Mouse (Mus musculus) intestine, postnatal 0 days (tissue): ENCODE data around the gene Fyb. TPM values are rescaled to one million over a fixed set of nuclear protein-coding genes. Genes with fewer than 3 reads are reported as not detected.

Experiments used
- ATAC-seq: fragments of 200-750 bp; cut with Nextera tagmentation; 2 replicates; pipeline ENCODE4 v1.8.0; 2017; ENCODE audit warnings: mild to moderate bottlenecking, moderate TSS enrichment, moderate library complexity
- H3K27ac ChIP-seq: fragments of 300-500 bp; sonication (generic); 2 replicates; pipeline ENCODE4 v1.5.1; 2014; ENCODE audit warnings: mild to moderate bottlenecking, low read depth, low read length, moderate library complexity
- H3K27me3 ChIP-seq: fragments of 300-500 bp; sonication (generic); replicated peaks from 2 replicates; pipeline ENCODE4 v1.6.1; 2014; ENCODE audit warnings: low read length, mixed read lengths; ENCODE audit not compliant: control insufficient read depth, insufficient read depth
- H3K36me3 ChIP-seq: fragments of 300-500 bp; sonication (generic); 2 replicates; pipeline ENCODE4 v1.6.1; 2014; ENCODE audit warnings: mild to moderate bottlenecking, moderate library complexity; ENCODE audit not compliant: control insufficient read depth, insufficient read depth
- H3K4me1 ChIP-seq: fragments of 300-500 bp; sonication (generic); replicated peaks from 2 replicates; pipeline ENCODE4 v1.6.1; 2014; ENCODE audit warnings: antibody characterized with exemption, low read length, mixed read lengths; ENCODE audit not compliant: control insufficient read depth, insufficient read depth
- H3K4me2 ChIP-seq: fragments of 300-500 bp; sonication (generic); replicated peaks from 2 replicates; pipeline ENCODE4 v1.6.1; 2014; ENCODE audit warnings: low read depth, mild to moderate bottlenecking, moderate library complexity
- H3K4me3 ChIP-seq: fragments of 300-500 bp; sonication (generic); 2 replicates; pipeline ENCODE4 v1.5.1; 2014; ENCODE audit warnings: low read depth, low read length
- H3K9ac ChIP-seq: fragments of 300-500 bp; sonication (generic); 2 replicates; pipeline ENCODE4 v1.6.1; 2014; ENCODE audit warnings: mild to moderate bottlenecking, low read depth, low read length
- H3K9me3 ChIP-seq: fragments of 300-500 bp; sonication (generic); 2 replicates; pipeline ENCODE4 v1.6.1; 2016; ENCODE audit warnings: mixed run types; ENCODE audit not compliant: control insufficient read depth
- CTCF ChIP-seq: sonication (generic); IDR thresholded peaks from 2 replicates; pipeline ENCODE4 v1.5.1; 2016; ENCODE audit warnings: low read depth, mild to moderate bottlenecking, control low read depth, antibody characterized with exemption, moderate library complexity
- WGBS: fragments of 180-500 bp; shearing (Covaris S2); extraction: QIAGEN DNeasy Blood & Tissue Kit; methylation state at CpG from one replicate; pipeline ENCODE4 v1.1.7; 2014; 5-methylcytosine and 5-hydroxymethylcytosine counted together
- polyA plus RNA-seq: library from polyadenylated mRNA; unstranded; fragments of >200 nt; fragmentation: Nextera tagmentation; extraction: Ambion mirVana; gene quantifications from 2 replicates; pipeline ENCODE4 v1.2.1, GENCODE M21; 2015

The Fyb gene
- polyA plus RNA-seq, 1 experiment from 2014 or later = 5.4 TPM

- Histone ChIP-seq H3K27me3 (no peaks in the 10 kb centered on the region; the same call in 1 of the 2 replicates), H3K27ac (peak within 1 kb of the TSS; percentile 93), H3K9me3 (no peaks in the 10 kb centered on the region), H3K4me2 (peak within 1 kb of the TSS; percentile 91), H3K4me1 (no peaks in the 10 kb centered on the region), H3K4me3 (peak within 1 kb of the TSS; percentile 95), H3K36me3 (no peaks in the 10 kb centered on the region), H3K9ac (peak within 1 kb of the TSS; percentile 99)
- WGBS = 1% methylated on average over 61 of the region's 82 CpGs
- peak; percentile 87 for ATAC-seq
- TF ChIP-seq CTCF = no peak
These were observed 185.4 kb downstream of the Fyb start, which contains the start of gene Rictor for GRCm38 (mm10) chr15:6707936-6708525. Gene Rictor, plus strand, starts transcription at chr15:6708379.

DNA sequence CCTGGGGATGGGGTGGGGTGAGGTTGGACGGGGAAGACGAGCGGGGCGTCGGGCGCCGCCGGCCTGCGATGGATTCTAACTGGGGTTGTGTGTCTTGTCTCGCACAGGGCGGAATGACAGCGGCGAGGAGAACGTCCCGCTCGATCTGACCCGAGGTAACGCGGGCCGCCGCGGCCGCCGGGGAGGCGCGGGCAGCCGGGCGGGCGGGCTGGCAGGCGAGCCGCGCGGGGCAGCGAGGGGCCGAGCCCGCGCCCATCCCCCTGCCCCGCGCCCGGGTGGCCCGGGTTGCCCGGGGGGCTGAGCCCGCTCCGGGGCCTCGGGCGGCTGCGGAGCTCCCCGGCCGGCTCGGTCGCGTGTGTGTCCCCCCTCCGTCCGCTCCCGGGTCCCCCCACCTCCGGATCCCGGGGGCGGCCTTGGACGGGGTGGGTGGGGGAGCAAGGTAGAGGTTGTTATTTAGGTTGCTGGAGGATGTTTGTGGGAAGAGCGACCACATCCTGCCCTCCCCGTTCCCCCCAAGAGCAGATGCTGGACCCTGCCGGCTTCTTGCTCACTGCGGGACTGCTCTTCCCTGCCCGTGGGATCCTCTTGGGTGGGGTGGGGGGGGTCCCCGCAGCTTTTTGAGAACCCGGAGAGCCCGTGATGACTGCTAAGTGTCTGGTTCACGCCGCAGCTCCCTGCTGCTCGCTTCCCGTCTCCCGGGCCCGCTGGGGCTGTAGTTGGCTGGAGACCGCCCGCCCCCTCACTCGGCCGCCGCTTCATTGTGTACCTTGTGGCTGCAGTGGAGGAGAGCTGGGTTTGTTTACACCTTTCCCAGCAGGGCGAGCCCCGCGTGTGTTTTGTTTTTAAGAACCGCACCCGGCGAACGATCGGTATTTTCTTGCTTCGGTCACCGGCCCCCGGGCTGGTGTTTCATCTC, 186.1 kb downstream of the Fyb start:
- H3K4me2 ChIP-seq = peak overlapping the region; percentile 91
- peak overlapping the region; percentile 93 for H3K27ac ChIP-seq
- no peaks in the 10 kb centered on the region; the same call in 1 of the 2 replicates for H3K27me3 ChIP-seq
- under 1% methylated on average over 73 of the region's 89 CpGs for WGBS
- ATAC-seq = peak; percentile 48
- H3K9ac ChIP-seq = peak overlapping the region; percentile 99
- H3K4me1 ChIP-seq = 0 out of 2 replicates have a peak, but pooled peaks cover 3% of the 10 kb centered on the region
- H3K9me3 ChIP-seq = no peaks in the 10 kb centered on the region
- TF ChIP-seq CTCF = no peak
- peak overlapping the region; percentile 95 for H3K4me3 ChIP-seq
- no peaks in the 10 kb centered on the region for H3K36me3 ChIP-seq

- 0 out of 2 replicates have a peak, but pooled peaks cover 3% of the 10 kb centered on the region for H3K4me1 ChIP-seq
- peak overlapping the region; percentile 95 for H3K4me3 ChIP-seq
- H3K4me2 ChIP-seq = peak overlapping the region; percentile 91
- no peaks in the 10 kb centered on the region; the same call in 1 of the 2 replicates for H3K27me3 ChIP-seq
- H3K9me3 ChIP-seq = no peaks in the 10 kb centered on the region
- no peaks in the 10 kb centered on the region for H3K36me3 ChIP-seq
- peak overlapping the region; percentile 99; the same call in 1 of the 2 replicates for H3K9ac ChIP-seq
- ATAC-seq = no peak
- H3K27ac ChIP-seq = no peak overlapping the region
- TF ChIP-seq CTCF = no peak
- WGBS = 30% methylated on average over 8 of the region's 8 CpGs
These were observed 187.0 kb downstream of the Fyb start for GRCm38 (mm10) chr15:6709618-6710017.

DNA sequence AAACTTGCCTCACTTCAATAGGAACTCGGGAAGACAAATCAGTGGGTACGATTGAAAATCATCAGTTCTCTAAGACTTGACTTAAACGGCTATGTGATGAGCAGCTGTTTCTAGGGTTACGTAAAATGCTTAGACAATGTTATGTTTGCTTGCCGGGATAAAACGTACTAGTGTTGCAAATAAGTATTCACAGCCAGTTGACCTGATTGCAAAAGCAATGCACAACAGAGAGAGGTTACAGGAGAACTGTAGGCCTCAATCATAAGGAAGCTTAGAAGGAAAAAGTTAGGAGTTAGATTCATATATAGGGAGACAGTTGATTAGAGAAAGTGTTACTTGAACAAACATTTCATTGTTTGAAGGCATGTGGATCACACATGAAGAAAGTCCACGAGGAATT, 187.7 kb downstream of the Fyb start:
- Histone ChIP-seq H3K36me3 (no peaks in the 10 kb centered on the region), H3K4me3 (no peak overlapping the region), H3K9me3 (no peaks in the 10 kb centered on the region), H3K9ac (no peak overlapping the region), H3K4me1 (0 out of 2 replicates have a peak, but pooled peaks cover 3% of the 10 kb centered on the region), H3K27me3 (no peaks in the 10 kb centered on the region; the same call in 1 of the 2 replicates), H3K27ac (no peak overlapping the region), H3K4me2 (no peak overlapping the region)
- no peak for ATAC-seq
- TF ChIP-seq CTCF = no peak
- 59% methylated on average over 7 of the region's 7 CpGs for WGBS

GRCm38 (mm10) chr15:6711226-6711625, 188.6 kb downstream of the Fyb start:
- Histone ChIP-seq H3K27ac (no peak overlapping the region), H3K27me3 (no peaks in the 10 kb centered on the region), H3K4me2 (no peak overlapping the region), H3K9ac (no peak overlapping the region), H3K9me3 (no peaks in the 10 kb centered on the region), H3K4me3 (no peak overlapping the region), H3K4me1 (0 out of 2 replicates have a peak, but pooled peaks cover 3% of the 10 kb centered on the region), H3K36me3 (no peaks in the 10 kb centered on the region)
- ATAC-seq = no peak
- TF ChIP-seq CTCF = no peak
- 80% methylated on average over 7 of the region's 7 CpGs for WGBS

Other genes with a start within 250 kb of the Fyb start
- gene Dab2, start 223.1 kb upstream of the Fyb start, polyA plus RNA-seq = 243 and 271 TPM in 2 replicates
- gene C9, start 77.5 kb upstream of the Fyb start, polyA plus RNA-seq = 0.57 and 0.63 TPM in 2 replicates
- 13.5 and 15.7 TPM in 2 replicates for gene Rictor, start 185.5 kb downstream of the Fyb start, polyA plus RNA-seq